Mouse (Mus musculus) CH12.LX (cell line): ENCODE measurements around the gene Axdnd1.

Source experiments
- CTCF ChIP-seq, 2 experiments: IDR thresholded peaks in 1 of 2; conservative IDR thresholded peaks in 1 of 2; 2 replicates each; pipeline ENCODE4 v1.5.1; 2011 to 2012; ENCODE audit warnings: low read depth in 2 of 2, low read length in 2 of 2, improper control_type of control experiment in 1 of 2, inconsistent platforms in 1 of 2, mild to moderate bottlenecking in 1 of 2, moderate library complexity in 1 of 2
- IRF4 ChIP-seq: IDR thresholded peaks from 2 replicates; pipeline ENCODE4 v1.6.1; 2014; ENCODE audit warnings: low read depth, mild to moderate bottlenecking, inconsistent platforms, low read length, improper control_type of control experiment
- KAT2A ChIP-seq: IDR thresholded peaks from 2 replicates; pipeline ENCODE4 v1.6.1; 2012; ENCODE audit warnings: low read length, improper control_type of control experiment, inconsistent platforms; ENCODE audit not compliant: insufficient replicate concordance
- MAZ ChIP-seq: IDR thresholded peaks from 2 replicates; pipeline ENCODE4 v1.6.1; 2012; ENCODE audit warnings: low read depth, mild to moderate bottlenecking, inconsistent platforms, low read length, improper control_type of control experiment, moderate library complexity
- POLR2A ChIP-seq: IDR thresholded peaks from 2 replicates; pipeline ENCODE4 v1.6.1; 2011; ENCODE audit warnings: low read depth, mild to moderate bottlenecking, improper control_type of control experiment, low read length
- ZC3H11A ChIP-seq: IDR thresholded peaks from 2 replicates; pipeline ENCODE4 v1.6.1; 2012; ENCODE audit warnings: low read depth, mild to moderate bottlenecking, inconsistent platforms, low read length, improper control_type of control experiment

DNA sequence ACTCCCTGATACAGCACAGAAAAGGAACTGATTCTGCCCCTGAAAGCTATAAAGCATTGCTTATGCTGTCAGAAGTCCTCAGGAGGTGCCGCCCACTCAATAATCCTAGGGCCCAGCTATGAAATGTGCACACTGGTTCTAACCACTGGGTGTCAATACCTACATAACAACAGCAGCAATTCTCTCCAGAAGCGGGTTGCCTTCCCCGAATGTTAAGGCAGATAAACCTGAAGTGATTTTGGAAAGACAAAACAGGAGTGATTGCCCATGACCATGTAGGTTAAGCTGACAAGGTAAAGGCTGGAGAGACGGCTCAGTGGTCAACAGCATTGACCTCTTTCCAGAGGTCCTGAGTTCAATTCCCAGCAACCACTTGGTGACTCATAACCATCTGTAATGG, 4.8 kb upstream of the Axdnd1 start:
- TF ChIP-seq MAZ: no peak
- no peak for TF ChIP-seq ZC3H11A
- TF ChIP-seq KAT2A: no peak
- TF ChIP-seq POLR2A: no peak
- no peak for TF ChIP-seq IRF4
- TF ChIP-seq CTCF (conservative IDR thresholded peaks at IDR 0.05 in 1 of 2, IDR thresholded peaks at IDR 0.05 in 1 of 2; ENCODE audit: low read depth in 2 of 2, low read length in 2 of 2): no peak
